Mouse (Mus musculus): ENCODE measurements around the gene Retnla. TPM values are rescaled to one million over a fixed set of nuclear protein-coding genes. Genes with fewer than 3 reads are reported as not detected.
"Not testable (repeated sequence)": the region's sequence is repeated elsewhere in the genome, so short reads cannot be mapped to it uniquely, and the experiment has no call there.

Gene Retnla
- polyA plus RNA-seq, 1 experiment, result not detected

GRCm38 (mm10) chr16:48816695-48817094 is 25.7 kb upstream of the Retnla start, which contains the start of gene Retnlb:
TSS of gene Retnlb (plus strand) at chr16:48816856.
- no peaks in the 10 kb centered on the region for H3K27me3 ChIP-seq (ENCODE audit: control insufficient read depth, insufficient read depth, low read length)
- H3K4me1 ChIP-seq (ENCODE audit: control insufficient read depth, insufficient read depth, low read length), result no peaks in the 10 kb centered on the region
- no peak for DNase-seq
- WGBS, result 93% methylated on average over 2 of the region's 2 CpGs
- TF ChIP-seq POLR2A (IDR thresholded peaks at IDR 0.05; ENCODE audit: borderline replicate concordance, insufficient read depth, low read length), result no peak
- TF ChIP-seq CTCF (IDR thresholded peaks at IDR 0.05; ENCODE audit: borderline replicate concordance, insufficient read depth, low read depth, low read length), result no peak
- H3K4me3 ChIP-seq (replicated peaks; ENCODE audit: insufficient read depth, low read depth, low read length), result no peak within 1 kb of the TSS
- H3K27ac ChIP-seq (ENCODE audit: insufficient read depth, low read length), result no peak within 1 kb of the TSS

- no peak overlapping the region for H3K27ac ChIP-seq (ENCODE audit: insufficient read depth, low read length)
- no peaks in the 10 kb centered on the region for H3K27me3 ChIP-seq (ENCODE audit: control insufficient read depth, insufficient read depth, low read length)
- no peak for TF ChIP-seq POLR2A (IDR thresholded peaks at IDR 0.05; ENCODE audit: borderline replicate concordance, insufficient read depth, low read length)
- TF ChIP-seq CTCF (IDR thresholded peaks at IDR 0.05; ENCODE audit: borderline replicate concordance, insufficient read depth, low read depth, low read length), result no peak
- H3K4me1 ChIP-seq (ENCODE audit: control insufficient read depth, insufficient read depth, low read length), result no peaks in the 10 kb centered on the region
- no peak overlapping the region for H3K4me3 ChIP-seq (replicated peaks; ENCODE audit: insufficient read depth, low read depth, low read length)
- no peak for DNase-seq
- 93% methylated on average over 6 of the region's 6 CpGs for WGBS
Observed at GRCm38 (mm10) chr16:48818524-48818923, 23.8 kb upstream of the Retnla start.

- WGBS, result 84% methylated on average over 3 of the region's 3 CpGs
- Histone ChIP-seq H3K4me3 (replicated peaks; ENCODE audit: insufficient read depth, low read depth, low read length) (no peak overlapping the region), H3K27me3 (ENCODE audit: control insufficient read depth, insufficient read depth, low read length) (no peaks in the 10 kb centered on the region), H3K27ac (ENCODE audit: insufficient read depth, low read length) (no peak overlapping the region), H3K4me1 (ENCODE audit: control insufficient read depth, insufficient read depth, low read length) (no peaks in the 10 kb centered on the region)
- DNase-seq, result no peak
- TF ChIP-seq CTCF (IDR thresholded peaks at IDR 0.05; ENCODE audit: borderline replicate concordance, insufficient read depth, low read depth, low read length), result no peak
- TF ChIP-seq POLR2A (IDR thresholded peaks at IDR 0.05; ENCODE audit: borderline replicate concordance, insufficient read depth, low read length), result no peak
Observed at GRCm38 (mm10) chr16:48826474-48826873, 15.9 kb upstream of the Retnla start.

DNA sequence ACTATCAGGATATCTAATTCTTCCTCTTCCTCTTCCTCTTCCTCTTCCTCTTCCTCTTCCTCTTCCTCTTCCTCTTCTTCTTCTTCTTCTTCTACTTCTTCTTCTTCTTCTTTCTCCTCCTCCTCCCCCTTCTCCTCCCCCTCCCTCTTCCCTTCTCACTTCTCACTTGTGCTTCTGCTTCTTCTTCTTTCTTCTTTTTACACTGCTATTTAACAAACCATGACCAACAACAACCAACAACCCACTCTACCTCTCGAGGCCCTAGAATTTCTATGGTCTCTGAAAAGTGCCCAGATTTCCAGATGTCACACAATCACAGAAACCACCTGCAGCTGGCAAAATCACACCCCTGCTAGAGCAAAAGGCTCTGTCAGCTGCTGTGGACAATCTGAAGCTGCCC is 14.7 kb upstream of the Retnla start:
- no peak for DNase-seq
- Histone ChIP-seq H3K4me3 (replicated peaks; ENCODE audit: insufficient read depth, low read depth, low read length) (no peak overlapping the region), H3K27ac (ENCODE audit: insufficient read depth, low read length) (no peak overlapping the region), H3K27me3 (ENCODE audit: control insufficient read depth, insufficient read depth, low read length) (no peaks in the 10 kb centered on the region), H3K4me1 (ENCODE audit: control insufficient read depth, insufficient read depth, low read length) (no peaks in the 10 kb centered on the region)
- no peak for TF ChIP-seq CTCF (IDR thresholded peaks at IDR 0.05; ENCODE audit: borderline replicate concordance, insufficient read depth, low read depth, low read length)
- no peak for TF ChIP-seq POLR2A (IDR thresholded peaks at IDR 0.05; ENCODE audit: borderline replicate concordance, insufficient read depth, low read length)
- WGBS, result 35% methylated on average over 1 of the region's 1 CpGs

GRCm38 (mm10) chr16:48829060-48829459 is 13.3 kb upstream of the Retnla start:
- no peaks in the 10 kb centered on the region for H3K27me3 ChIP-seq (ENCODE audit: control insufficient read depth, insufficient read depth, low read length)
- 85% methylated on average over 4 of the region's 4 CpGs for WGBS
- no peak overlapping the region for H3K4me3 ChIP-seq (replicated peaks; ENCODE audit: insufficient read depth, low read depth, low read length)
- DNase-seq, result no peak
- TF ChIP-seq CTCF (IDR thresholded peaks at IDR 0.05; ENCODE audit: borderline replicate concordance, insufficient read depth, low read depth, low read length) (no peak), POLR2A (IDR thresholded peaks at IDR 0.05; ENCODE audit: borderline replicate concordance, insufficient read depth, low read length) (no peak)
- H3K27ac ChIP-seq (ENCODE audit: insufficient read depth, low read length), result no peak overlapping the region
- H3K4me1 ChIP-seq (ENCODE audit: control insufficient read depth, insufficient read depth, low read length), result no peaks in the 10 kb centered on the region

GRCm38 (mm10) chr16:48832055-48832454 is 10.3 kb upstream of the Retnla start:
- no peak overlapping the region for H3K27ac ChIP-seq (ENCODE audit: insufficient read depth, low read length)
- WGBS, result 90% methylated on average over 8 of the region's 8 CpGs
- no peaks in the 10 kb centered on the region for H3K27me3 ChIP-seq (ENCODE audit: control insufficient read depth, insufficient read depth, low read length)
- no peak for DNase-seq
- H3K4me1 ChIP-seq (ENCODE audit: control insufficient read depth, insufficient read depth, low read length), result no peaks in the 10 kb centered on the region
- TF ChIP-seq CTCF (IDR thresholded peaks at IDR 0.05; ENCODE audit: borderline replicate concordance, insufficient read depth, low read depth, low read length) (no peak), POLR2A (IDR thresholded peaks at IDR 0.05; ENCODE audit: borderline replicate concordance, insufficient read depth, low read length) (no peak)
- H3K4me3 ChIP-seq (replicated peaks; ENCODE audit: insufficient read depth, low read depth, low read length), result no peak overlapping the region

DNA sequence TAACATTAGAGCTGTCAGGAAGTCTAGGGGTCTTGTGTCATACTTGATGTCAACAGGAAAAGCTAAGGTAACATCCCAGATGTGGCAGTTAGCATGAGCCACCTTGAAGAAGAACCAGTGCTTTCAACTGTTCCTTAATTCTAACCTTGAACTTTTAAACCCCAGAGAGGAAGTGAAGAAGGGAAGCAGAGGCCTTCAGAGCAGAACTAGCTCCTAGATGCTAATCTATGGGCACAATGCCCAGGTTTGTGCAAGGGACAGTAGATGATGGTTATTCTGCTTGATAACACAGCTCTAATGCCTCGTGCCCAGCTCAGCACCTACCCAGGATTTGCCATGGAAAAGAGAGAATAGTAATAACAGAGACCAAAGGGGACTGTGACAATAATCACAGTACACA is 8.7 kb upstream of the Retnla start:
- not testable (repeated sequence) for H3K4me1 ChIP-seq (ENCODE audit: control insufficient read depth, insufficient read depth, low read length); H3K27ac ChIP-seq (ENCODE audit: insufficient read depth, low read length); H3K27me3 ChIP-seq (ENCODE audit: control insufficient read depth, insufficient read depth, low read length); H3K4me3 ChIP-seq (replicated peaks; ENCODE audit: insufficient read depth, low read depth, low read length); DNase-seq
- WGBS, result 16% methylated on average over 1 of the region's 1 CpGs

GRCm38 (mm10) chr16:48843671-48844386 is 1.5 kb downstream of the Retnla start:
- TF ChIP-seq CTCF (IDR thresholded peaks at IDR 0.05; ENCODE audit: borderline replicate concordance, insufficient read depth, low read depth, low read length) (no peak), POLR2A (IDR thresholded peaks at IDR 0.05; ENCODE audit: borderline replicate concordance, insufficient read depth, low read length) (no peak)
- no peak overlapping the region for H3K27ac ChIP-seq (ENCODE audit: insufficient read depth, low read length)
- H3K4me3 ChIP-seq (replicated peaks; ENCODE audit: insufficient read depth, low read depth, low read length), result no peak overlapping the region
- WGBS, result 95% methylated on average over 4 of the region's 4 CpGs
- no peaks in the 10 kb centered on the region for H3K4me1 ChIP-seq (ENCODE audit: control insufficient read depth, insufficient read depth, low read length)
- no peaks in the 10 kb centered on the region for H3K27me3 ChIP-seq (ENCODE audit: control insufficient read depth, insufficient read depth, low read length)
- no peak for DNase-seq

- H3K27me3 ChIP-seq (ENCODE audit: control insufficient read depth, insufficient read depth, low read length); DNase-seq; H3K4me1 ChIP-seq (ENCODE audit: control insufficient read depth, insufficient read depth, low read length); H3K27ac ChIP-seq (ENCODE audit: insufficient read depth, low read length); H3K4me3 ChIP-seq (replicated peaks; ENCODE audit: insufficient read depth, low read depth, low read length): not testable (repeated sequence)
- WGBS, result 91% methylated on average over 1 of the region's 1 CpGs
Observed at GRCm38 (mm10) chr16:48865004-48865403, 22.7 kb downstream of the Retnla start.

All from cerebellum, adult 2 months (tissue).